Mouse (Mus musculus): ENCODE results near the gene Wasf1.

GRCm38 (mm10) chr10:40855616-40856015 is 27.7 kb upstream of the Wasf1 start:
- TF ChIP-seq GATA1 (IDR thresholded peaks at IDR 0.05; ENCODE audit: low read length) (no peak), TAL1 (IDR thresholded peaks at IDR 0.05; ENCODE audit: low read length) (no peak)
